Mouse (Mus musculus) CH12F3 (cell line): ENCODE results near the gene 6030468B19Rik.
"Not testable (repeated sequence)": the region's sequence is repeated elsewhere in the genome, so short reads cannot be mapped to it uniquely, and the experiment has no call there.

Experiments
- in situ Hi-C: fragments of 300-500 bp; cut with MboI; formaldehyde crosslinking; loops from 2 replicates; pipeline ENCODE4 v1.14.3; 2020; ENCODE audit warnings: low sequenced_read_pairs

6030468B19Rik gene

GRCm38 (mm10) chr11:117801650-117802049, 4.2 kb downstream of the 6030468B19Rik start:
- in situ Hi-C loops, result no loop called here

GRCm38 (mm10) chr11:117803166-117803688, 5.8 kb downstream of the 6030468B19Rik start:
- in situ Hi-C loops, result no loop called here

- in situ Hi-C loops, result no loop called here
Observed at GRCm38 (mm10) chr11:117806781-117807180, 9.3 kb downstream of the 6030468B19Rik start.

GRCm38 (mm10) chr11:117809407-117810311, 12.2 kb downstream of the 6030468B19Rik start, which contains the start of the genes Gm20708 and Syngr2:
TSS of gene Gm20708 (plus strand) at chr11:117809668.
TSS of gene Syngr2 (plus strand) at chr11:117809668.
- in situ Hi-C loops, result no loop called here

- in situ Hi-C loops, result no loop called here
Observed at GRCm38 (mm10) chr11:117810401-117811046, 13.1 kb downstream of the 6030468B19Rik start.

- in situ Hi-C loops, result no loop called here
Observed at GRCm38 (mm10) chr11:117813867-117814266, 16.4 kb downstream of the 6030468B19Rik start.

- in situ Hi-C loops, result no loop called here
Observed at GRCm38 (mm10) chr11:117814704-117815366, 17.4 kb downstream of the 6030468B19Rik start.

GRCm38 (mm10) chr11:117815850-117816249, 18.4 kb downstream of the 6030468B19Rik start:
- in situ Hi-C loops, result not testable (repeated sequence)

GRCm38 (mm10) chr11:117816389-117816996, 19.0 kb downstream of the 6030468B19Rik start:
- in situ Hi-C loops, result no loop called here

- in situ Hi-C loops, result no loop called here
Observed at GRCm38 (mm10) chr11:117819095-117819494, 21.6 kb downstream of the 6030468B19Rik start.

- in situ Hi-C loops, result loop anchor here (5.0 kb wide), 1 partner anchor 113 kb away; no protein-coding TSS in a partner anchor
Observed at GRCm38 (mm10) chr11:117820173-117820572, 22.7 kb downstream of the 6030468B19Rik start.

- in situ Hi-C loops, result loop anchor here (5.0 kb wide), 1 partner anchor 115 kb away; no protein-coding TSS in a partner anchor
Observed at GRCm38 (mm10) chr11:117821868-117822267, 24.4 kb downstream of the 6030468B19Rik start.

- in situ Hi-C loops, result loop anchor here (5.0 kb wide), 1 partner anchor 115 kb away; no protein-coding TSS in a partner anchor
Observed at GRCm38 (mm10) chr11:117822728-117823241, 25.3 kb downstream of the 6030468B19Rik start.

- in situ Hi-C loops, result loop anchor here (5.0 kb wide), 1 partner anchor 116 kb away; no protein-coding TSS in a partner anchor
Observed at GRCm38 (mm10) chr11:117823411-117823810, 26.0 kb downstream of the 6030468B19Rik start.

- in situ Hi-C loops, result loop anchor here (5.0 kb wide), 1 partner anchor 117 kb away; no protein-coding TSS in a partner anchor
Observed at GRCm38 (mm10) chr11:117824060-117824969, 26.9 kb downstream of the 6030468B19Rik start.

GRCm38 (mm10) chr11:117825333-117826101, 28.1 kb downstream of the 6030468B19Rik start, which contains the start of the genes Afmid and Tk1:
TSS of gene Afmid (plus strand) at chr11:117825924.
TSS of gene Tk1 (minus strand) at chr11:117826092.
- in situ Hi-C loops, result no loop called here

- in situ Hi-C loops, result no loop called here
Observed at GRCm38 (mm10) chr11:117826164-117826563, 28.7 kb downstream of the 6030468B19Rik start.

GRCm38 (mm10) chr11:117826916-117827315, 29.5 kb downstream of the 6030468B19Rik start:
- in situ Hi-C loops, result no loop called here
